ENCODE assay signal across 9 mouse cellular contexts in genomic region chr9:83440392-83441357, GRCm38 (mm10). TPM values are rescaled to one million over a fixed set of nuclear protein-coding genes. Genes with fewer than 3 reads are reported as not detected.
DNase-seq lines count a peak whose midpoint lies in the region; ATAC-seq and TF ChIP-seq lines count a peak whose summit lies in the region.
"Had no signal": no experiment of that assay in that cellular context is flagged by ENCODE, and none has a peak within 500 bp of the region (broad histone marks: within the 10 kb centered on the region; RNA-seq: fewer than 3 reads in every experiment).

Gene Lca5 (minus strand): TSS chr9:83441127.

- TF ChIP-seq POLR2A in embryonic fibroblast, embryonic 13.5 days (IDR thresholded peaks at IDR 0.05; ENCODE audit: low read depth, low read length): peak; percentile 49

- 2% methylated on average over 50 of the region's 57 CpGs for WGBS in limb, embryonic 12.5 days
- 2% methylated on average over 54 of the region's 57 CpGs for WGBS in midbrain, embryonic 14.5 days

- ATAC-seq in limb, embryonic 12.5 days (ENCODE audit: insufficient number of reproducible peaks, insufficient read depth, low FRiP score, low TSS enrichment, low read depth): peak; percentile 97
- ATAC-seq in midbrain, embryonic 14.5 days (ENCODE audit: low FRiP score, low TSS enrichment): peak; percentile 99

- peak within 1 kb of the TSS; percentile 75 for H3K4me3 ChIP-seq in embryonic fibroblast, embryonic 13.5 days (ENCODE audit: insufficient read depth, low read length)
- peak within 1 kb of the TSS; percentile 58 for H3K4me3 ChIP-seq in limb, embryonic 12.5 days (replicated peaks)
- peak within 1 kb of the TSS; percentile 54 for H3K4me3 ChIP-seq in midbrain, embryonic 14.5 days (replicated peaks; ENCODE audit: low read depth, low read length)

- H3K9ac ChIP-seq in limb, embryonic 12.5 days (replicated peaks): peak within 1 kb of the TSS; percentile 69
- H3K9ac ChIP-seq in midbrain, embryonic 14.5 days (replicated peaks; ENCODE audit: low read length): peak within 1 kb of the TSS; percentile 62; the same call in 1 of the 2 replicates

- H3K9me3 ChIP-seq in limb, embryonic 12.5 days: no peaks in the 10 kb centered on the region
- no peaks in the 10 kb centered on the region for H3K9me3 ChIP-seq in midbrain, embryonic 14.5 days (ENCODE audit: control insufficient read depth, low read length)

- H3K27me3 ChIP-seq in limb, embryonic 12.5 days: no peaks in the 10 kb centered on the region
- no peaks in the 10 kb centered on the region for H3K27me3 ChIP-seq in midbrain, embryonic 14.5 days (ENCODE audit: control insufficient read depth, insufficient read depth, low read length)

- no peaks in the 10 kb centered on the region for H3K36me3 ChIP-seq in limb, embryonic 12.5 days
- no peaks in the 10 kb centered on the region for H3K36me3 ChIP-seq in midbrain, embryonic 14.5 days (ENCODE audit: control insufficient read depth, insufficient read depth, low read length)

- H3K4me1 ChIP-seq in embryonic fibroblast, embryonic 13.5 days (ENCODE audit: control insufficient read depth, insufficient read depth, low read length): 0 out of 2 replicates have a peak, but pooled peaks cover 3% of the 10 kb centered on the region
- peaks cover 7% of the 10 kb centered on the region for H3K4me1 ChIP-seq in limb, embryonic 12.5 days (replicated peaks)
- H3K4me1 ChIP-seq in midbrain, embryonic 14.5 days (ENCODE audit: control insufficient read depth, insufficient read depth, low read length): peaks cover 9% of the 10 kb centered on the region

- DNase-seq in A20 (ENCODE audit: low read depth, low spot score): peak; percentile 98
- DNase-seq in brain, adult 2 months (ENCODE audit: low read depth, low spot score): peak; percentile 99
- peak; percentile 97 for DNase-seq in heart, adult 8-10 months (ENCODE audit: low spot score)
- peak; percentile 95 for DNase-seq in kidney, adult 8-10 months
- peak; percentile 96 for DNase-seq in midbrain, embryonic 14.5 days
- peak; percentile 80 for DNase-seq in spleen, adult 12 weeks (ENCODE audit: low spot score)

- H3K4me2 ChIP-seq in limb, embryonic 12.5 days: peak within 1 kb of the TSS; percentile 64
- peak within 1 kb of the TSS; percentile 77 for H3K4me2 ChIP-seq in midbrain, embryonic 14.5 days (ENCODE audit: low read length)

- TF ChIP-seq CTCF in embryonic fibroblast, embryonic 13.5 days (IDR thresholded peaks at IDR 0.05; ENCODE audit: borderline replicate concordance, insufficient read depth, low read length): no peak

- H3K27ac ChIP-seq in embryonic fibroblast, embryonic 13.5 days (ENCODE audit: insufficient read depth, low read length): peak within 1 kb of the TSS; percentile 87
- peak within 1 kb of the TSS; percentile 96 for H3K27ac ChIP-seq in limb, embryonic 12.5 days
- peak within 1 kb of the TSS; percentile 88 for H3K27ac ChIP-seq in midbrain, embryonic 14.5 days (replicated peaks; ENCODE audit: low read depth, low read length)

RNA-seq across cellular contexts. Expression of gene Lca5, which starts in this region (rescaled TPM):
- 12.1 and 13.2 TPM in 2 replicates for polyA plus RNA-seq in embryonic fibroblast, embryonic 13.5 days (2011; ENCODE audit: insufficient read length, low read depth, missing spikeins)
- total RNA-seq in heart, adult 8-10 months (2022): 1 to 10 TPM; 2.0 to 3.3 (median 2.6) TPM
- polyA plus RNA-seq in limb, embryonic 12.5 days (2016; fragmentation: Nextera tagmentation; extraction: Ambion mirVana): 24.9 and 27.6 TPM in 2 replicates
- polyA plus RNA-seq in midbrain, embryonic 14.5 days (2014; fragmentation: Nextera tagmentation; extraction: Ambion mirVana): 19.6 and 23.5 TPM in 2 replicates
- total RNA-seq: MEL had no signal

Comparison
In these comparisons a context has a peak if more than half of its experiments do, and no peak if none do; other contexts are left out.
1. Peak in every context shown above with its lines: DNase-seq, ATAC-seq, H3K4me3 ChIP-seq and H3K27ac ChIP-seq.